Mouse (Mus musculus): ENCODE results near the gene Olfr1176. TPM values are rescaled to one million over a fixed set of nuclear protein-coding genes. Genes with fewer than 3 reads are reported as not detected.

The Olfr1176 gene
- total and polyA plus RNA-seq, 3 experiments, result not detected

- TF ChIP-seq HCFC1 (IDR thresholded peaks at IDR 0.05; ENCODE audit: low read depth, low read length) (no peak), NELFE (IDR thresholded peaks at IDR 0.05; ENCODE audit: low read depth, low read length) (no peak), GATA1 (IDR thresholded peaks at IDR 0.05; ENCODE audit: low read depth, low read length) (no peak), SMC3 (IDR thresholded peaks at IDR 0.05; ENCODE audit: low read depth, low read length) (peak; percentile 88), ZNF384 (IDR thresholded peaks at IDR 0.05; ENCODE audit: low read depth, low read length) (0 out of 2 replicates have a peak, but pooled peaks have one; percentile 57), MAZ (IDR thresholded peaks at IDR 0.05; ENCODE audit: low read depth, low read length) (no peak), BHLHE40 (IDR thresholded peaks at IDR 0.05; ENCODE audit: borderline replicate concordance, low read depth, low read length) (no peak), USF1 (IDR thresholded peaks at IDR 0.05; ENCODE audit: low read depth, low read length) (no peak), ZC3H11A (IDR thresholded peaks at IDR 0.05; ENCODE audit: low read depth, low read length) (peak; percentile 88), TCF12 (IDR thresholded peaks at IDR 0.05; ENCODE audit: low read depth, low read length) (no peak), RCOR1 (IDR thresholded peaks at IDR 0.05; ENCODE audit: low read depth, low read length) (no peak), CTCF (IDR thresholded peaks at IDR 0.05 in 2 of 3, conservative IDR thresholded peaks at IDR 0.05 in 1 of 3; ENCODE audit: control insufficient read depth in 1 of 3, insufficient read depth in 1 of 3, low read depth in 2 of 3, low read length in 3 of 3, poor library complexity in 1 of 3, severe bottlenecking in 1 of 3) (peak in 1 of 3 experiments; percentile 81; a peak in 3 of 6 replicates), RAD21 (IDR thresholded peaks at IDR 0.05; ENCODE audit: low read depth, low read length) (peak; percentile 95), MAX (IDR thresholded peaks at IDR 0.05; ENCODE audit: low read length) (no peak), MXI1 (IDR thresholded peaks at IDR 0.05; ENCODE audit: low read depth, low read length) (no peak)
- Histone ChIP-seq H3K9ac (ENCODE audit: control insufficient read depth, low read depth, low read length, poor library complexity, severe bottlenecking) (no peak overlapping the region), H3K27me3 (ENCODE audit: control insufficient read depth in 1 of 2, insufficient read depth in 2 of 2, low read length in 2 of 2) (no peaks in the 10 kb centered on the region), H3K79me2 (ENCODE audit: control insufficient read depth, insufficient read depth, low read length, poor library complexity) (no peaks in the 10 kb centered on the region), H3K27ac (ENCODE audit: control insufficient read depth, low read depth, low read length) (no peak overlapping the region), H3K36me3 (ENCODE audit: control insufficient read depth in 1 of 2, insufficient read depth in 2 of 2, low read length in 2 of 2) (no peaks in the 10 kb centered on the region), H3K9me3 (replicated peaks; ENCODE audit: insufficient read depth, low read length) (no peaks in the 10 kb centered on the region), H3K4me3 (ENCODE audit: control insufficient read depth in 1 of 2, insufficient read depth in 1 of 2, low read depth in 2 of 2, low read length in 2 of 2) (no peak overlapping the region), H3K4me1 (ENCODE audit: control insufficient read depth in 1 of 2, insufficient read depth in 2 of 2, low read length in 2 of 2) (no peaks in the 10 kb centered on the region)
- DNase-seq (ENCODE audit: low read depth, low spot score), result peak; percentile 56
These were observed 19.8 kb downstream of the Olfr1176 start for GRCm38 (mm10) chr2:88356304-88356703.

- H3K79me2 ChIP-seq (ENCODE audit: control insufficient read depth, insufficient read depth, low read length, poor library complexity), result no peaks in the 10 kb centered on the region
- no peaks in the 10 kb centered on the region for H3K4me1 ChIP-seq (ENCODE audit: control insufficient read depth in 1 of 2, insufficient read depth in 2 of 2, low read length in 2 of 2)
- no peaks in the 10 kb centered on the region for H3K9me3 ChIP-seq (replicated peaks; ENCODE audit: insufficient read depth, low read length)
- no peaks in the 10 kb centered on the region for H3K36me3 ChIP-seq (ENCODE audit: control insufficient read depth in 1 of 2, insufficient read depth in 2 of 2, low read length in 2 of 2)
- H3K4me3 ChIP-seq (ENCODE audit: control insufficient read depth in 1 of 2, insufficient read depth in 1 of 2, low read depth in 2 of 2, low read length in 2 of 2), result no peak within 1 kb of the TSS
- TF ChIP-seq GATA1 (IDR thresholded peaks at IDR 0.05; ENCODE audit: low read depth, low read length) (no peak), CHD2 (IDR thresholded peaks at IDR 0.05; ENCODE audit: low read length) (no peak), ETS1 (IDR thresholded peaks at IDR 0.05; ENCODE audit: low read depth, low read length) (no peak), RAD21 (IDR thresholded peaks at IDR 0.05; ENCODE audit: low read depth, low read length) (no peak), USF1 (IDR thresholded peaks at IDR 0.05; ENCODE audit: low read depth, low read length) (no peak), NRF1 (IDR thresholded peaks at IDR 0.05; ENCODE audit: insufficient read depth, low read depth, low read length, poor library complexity, severe bottlenecking) (no peak), USF2 (IDR thresholded peaks at IDR 0.05; ENCODE audit: borderline replicate concordance in 1 of 2, insufficient read depth in 1 of 2, low read depth in 1 of 2, low read length in 2 of 2) (no peak), KAT2A (conservative IDR thresholded peaks at IDR 0.05; ENCODE audit: low read depth, low read length) (no peak)
- no peaks in the 10 kb centered on the region for H3K27me3 ChIP-seq (ENCODE audit: control insufficient read depth in 1 of 2, insufficient read depth in 2 of 2, low read length in 2 of 2)
- no peak for DNase-seq (ENCODE audit: low read depth, low spot score)
- H3K27ac ChIP-seq (ENCODE audit: control insufficient read depth, low read depth, low read length), result no peak within 1 kb of the TSS
- H3K9ac ChIP-seq (ENCODE audit: control insufficient read depth, low read depth, low read length, poor library complexity, severe bottlenecking), result no peak within 1 kb of the TSS
These were observed 50.2 kb downstream of the Olfr1176 start, which contains the start of gene Olfr1178 for GRCm38 (mm10) chr2:88386762-88387161. Gene Olfr1178, plus strand, starts transcription at chr2:88387062.

Other genes starting within 250 kb of the Olfr1176 start
- gene Olfr1164, start 242.8 kb upstream of the Olfr1176 start, total RNA-seq (2012; rRNA removed), result not detected in 2 replicates
- gene Olfr1164, start 242.8 kb upstream of the Olfr1176 start, polyA plus RNA-seq (2012; ENCODE audit: insufficient read depth in 1 of 2, insufficient read length in 2 of 2, low read depth in 1 of 2, low replicate concordance in 2 of 2, missing spikeins in 1 of 2), result not detected
- not detected in 2 replicates for gene Olfr1166, start 208.4 kb upstream of the Olfr1176 start, total RNA-seq (2012; rRNA removed)
- gene Olfr1166, start 208.4 kb upstream of the Olfr1176 start, polyA plus RNA-seq (2012; ENCODE audit: insufficient read depth in 1 of 2, insufficient read length in 2 of 2, low read depth in 1 of 2, low replicate concordance in 2 of 2, missing spikeins in 1 of 2), result not detected
- not detected in 2 replicates for gene Olfr1167, start 181.5 kb upstream of the Olfr1176 start, total RNA-seq (2012; rRNA removed)
- under 1 TPM in 1 of 2 experiments, not detected in 1; 0.26 TPM for gene Olfr1167, start 181.5 kb upstream of the Olfr1176 start, polyA plus RNA-seq (2012; ENCODE audit: insufficient read depth in 1 of 2, insufficient read length in 2 of 2, low read depth in 1 of 2, low replicate concordance in 2 of 2, missing spikeins in 1 of 2)
- not detected in 2 replicates for gene Olfr1168, start 154.8 kb upstream of the Olfr1176 start, total RNA-seq (2012; rRNA removed)
- not detected for gene Olfr1168, start 154.8 kb upstream of the Olfr1176 start, polyA plus RNA-seq (2012; ENCODE audit: insufficient read depth in 1 of 2, insufficient read length in 2 of 2, low read depth in 1 of 2, low replicate concordance in 2 of 2, missing spikeins in 1 of 2)
- not detected in 2 replicates for gene Olfr1170, start 108.4 kb upstream of the Olfr1176 start, total RNA-seq (2012; rRNA removed)
- gene Olfr1170, start 108.4 kb upstream of the Olfr1176 start, polyA plus RNA-seq (2012; ENCODE audit: insufficient read depth in 1 of 2, insufficient read length in 2 of 2, low read depth in 1 of 2, low replicate concordance in 2 of 2, missing spikeins in 1 of 2), result not detected
- gene Olfr1173, start 56.8 kb upstream of the Olfr1176 start, total RNA-seq (2012; rRNA removed), result not detected in 2 replicates
- not detected for gene Olfr1173, start 56.8 kb upstream of the Olfr1176 start, polyA plus RNA-seq (2012; ENCODE audit: insufficient read depth in 1 of 2, insufficient read length in 2 of 2, low read depth in 1 of 2, low replicate concordance in 2 of 2, missing spikeins in 1 of 2)
- gene Olfr1174-ps, start 21.6 kb upstream of the Olfr1176 start, total RNA-seq (2012; rRNA removed), result not detected in 2 replicates
- not detected for gene Olfr1174-ps, start 21.6 kb upstream of the Olfr1176 start, polyA plus RNA-seq (2012; ENCODE audit: insufficient read depth in 1 of 2, insufficient read length in 2 of 2, low read depth in 1 of 2, low replicate concordance in 2 of 2, missing spikeins in 1 of 2)
- not detected in 2 replicates for gene Olfr1175-ps, start 9.5 kb upstream of the Olfr1176 start, total RNA-seq (2012; rRNA removed)
- gene Olfr1175-ps, start 9.5 kb upstream of the Olfr1176 start, polyA plus RNA-seq (2012; ENCODE audit: insufficient read depth in 1 of 2, insufficient read length in 2 of 2, low read depth in 1 of 2, low replicate concordance in 2 of 2, missing spikeins in 1 of 2), result under 1 TPM in 1 of 2 experiments, not detected in 1; 0.01 TPM
- not detected in 2 replicates for gene Olfr1177-ps, start 9.8 kb downstream of the Olfr1176 start, total RNA-seq (2012; rRNA removed)
- not detected for gene Olfr1177-ps, start 9.8 kb downstream of the Olfr1176 start, polyA plus RNA-seq (2012; ENCODE audit: insufficient read depth in 1 of 2, insufficient read length in 2 of 2, low read depth in 1 of 2, low replicate concordance in 2 of 2, missing spikeins in 1 of 2)
- not detected in 2 replicates for gene Olfr1178, start 50.3 kb downstream of the Olfr1176 start, total RNA-seq (2012; rRNA removed)
- gene Olfr1178, start 50.3 kb downstream of the Olfr1176 start, polyA plus RNA-seq (2012; ENCODE audit: insufficient read depth in 1 of 2, insufficient read length in 2 of 2, low read depth in 1 of 2, low replicate concordance in 2 of 2, missing spikeins in 1 of 2), result not detected
- not detected in 2 replicates for gene Olfr1179, start 69.7 kb downstream of the Olfr1176 start, total RNA-seq (2012; rRNA removed)
- not detected for gene Olfr1179, start 69.7 kb downstream of the Olfr1176 start, polyA plus RNA-seq (2012; ENCODE audit: insufficient read depth in 1 of 2, insufficient read length in 2 of 2, low read depth in 1 of 2, low replicate concordance in 2 of 2, missing spikeins in 1 of 2)
- not detected in 2 replicates for gene Olfr1180, start 82.4 kb downstream of the Olfr1176 start, total RNA-seq (2012; rRNA removed)
- not detected for gene Olfr1180, start 82.4 kb downstream of the Olfr1176 start, polyA plus RNA-seq (2012; ENCODE audit: insufficient read depth in 1 of 2, insufficient read length in 2 of 2, low read depth in 1 of 2, low replicate concordance in 2 of 2, missing spikeins in 1 of 2)
- not detected in 2 replicates for gene Olfr1181, start 89.5 kb downstream of the Olfr1176 start, total RNA-seq (2012; rRNA removed)
- not detected for gene Olfr1181, start 89.5 kb downstream of the Olfr1176 start, polyA plus RNA-seq (2012; ENCODE audit: insufficient read depth in 1 of 2, insufficient read length in 2 of 2, low read depth in 1 of 2, low replicate concordance in 2 of 2, missing spikeins in 1 of 2)
- gene Gm13757, start 112.4 kb downstream of the Olfr1176 start, total RNA-seq (2012; rRNA removed), result not detected in 2 replicates
- gene Gm13757, start 112.4 kb downstream of the Olfr1176 start, polyA plus RNA-seq (2012; ENCODE audit: insufficient read depth in 1 of 2, insufficient read length in 2 of 2, low read depth in 1 of 2, low replicate concordance in 2 of 2, missing spikeins in 1 of 2), result not detected
- not detected in 2 replicates for gene Olfr1183, start 118.1 kb downstream of the Olfr1176 start, total RNA-seq (2012; rRNA removed)
- gene Olfr1183, start 118.1 kb downstream of the Olfr1176 start, polyA plus RNA-seq (2012; ENCODE audit: insufficient read depth in 1 of 2, insufficient read length in 2 of 2, low read depth in 1 of 2, low replicate concordance in 2 of 2, missing spikeins in 1 of 2), result under 1 TPM in 1 of 2 experiments, not detected in 1; 0.01 TPM
- gene Olfr1184, start 146.9 kb downstream of the Olfr1176 start, total RNA-seq (2012; rRNA removed), result not detected in 2 replicates
- not detected for gene Olfr1184, start 146.9 kb downstream of the Olfr1176 start, polyA plus RNA-seq (2012; ENCODE audit: insufficient read depth in 1 of 2, insufficient read length in 2 of 2, low read depth in 1 of 2, low replicate concordance in 2 of 2, missing spikeins in 1 of 2)
- gene Olfr1185-ps1, start 156.6 kb downstream of the Olfr1176 start, total RNA-seq (2012; rRNA removed), result not detected in 2 replicates
- gene Olfr1185-ps1, start 156.6 kb downstream of the Olfr1176 start, polyA plus RNA-seq (2012; ENCODE audit: insufficient read depth in 1 of 2, insufficient read length in 2 of 2, low read depth in 1 of 2, low replicate concordance in 2 of 2, missing spikeins in 1 of 2), result not detected
- not detected in 2 replicates for gene Olfr1186, start 181.8 kb downstream of the Olfr1176 start, total RNA-seq (2012; rRNA removed)
- not detected for gene Olfr1186, start 181.8 kb downstream of the Olfr1176 start, polyA plus RNA-seq (2012; ENCODE audit: insufficient read depth in 1 of 2, insufficient read length in 2 of 2, low read depth in 1 of 2, low replicate concordance in 2 of 2, missing spikeins in 1 of 2)
- not detected in 2 replicates for gene Olfr1188, start 220.2 kb downstream of the Olfr1176 start, total RNA-seq (2012; rRNA removed)
- not detected for gene Olfr1188, start 220.2 kb downstream of the Olfr1176 start, polyA plus RNA-seq (2012; ENCODE audit: insufficient read depth in 1 of 2, insufficient read length in 2 of 2, low read depth in 1 of 2, low replicate concordance in 2 of 2, missing spikeins in 1 of 2)
- gene Olfr1189, start 249.7 kb downstream of the Olfr1176 start, total RNA-seq (2012; rRNA removed), result not detected in 2 replicates
- not detected for gene Olfr1189, start 249.7 kb downstream of the Olfr1176 start, polyA plus RNA-seq (2012; ENCODE audit: insufficient read depth in 1 of 2, insufficient read length in 2 of 2, low read depth in 1 of 2, low replicate concordance in 2 of 2, missing spikeins in 1 of 2)